Mouse (Mus musculus) cerebellum, postnatal 14 days (tissue): Measurements from ENCODE around the gene Kidins220.

Experiments
- DNase-seq, 2 experiments: peaks; one replicate each; pipeline ENCODE4 v3.0.0; 2021; ENCODE audit warnings: mixed read lengths in 2 of 2

The Kidins220 gene

DNA sequence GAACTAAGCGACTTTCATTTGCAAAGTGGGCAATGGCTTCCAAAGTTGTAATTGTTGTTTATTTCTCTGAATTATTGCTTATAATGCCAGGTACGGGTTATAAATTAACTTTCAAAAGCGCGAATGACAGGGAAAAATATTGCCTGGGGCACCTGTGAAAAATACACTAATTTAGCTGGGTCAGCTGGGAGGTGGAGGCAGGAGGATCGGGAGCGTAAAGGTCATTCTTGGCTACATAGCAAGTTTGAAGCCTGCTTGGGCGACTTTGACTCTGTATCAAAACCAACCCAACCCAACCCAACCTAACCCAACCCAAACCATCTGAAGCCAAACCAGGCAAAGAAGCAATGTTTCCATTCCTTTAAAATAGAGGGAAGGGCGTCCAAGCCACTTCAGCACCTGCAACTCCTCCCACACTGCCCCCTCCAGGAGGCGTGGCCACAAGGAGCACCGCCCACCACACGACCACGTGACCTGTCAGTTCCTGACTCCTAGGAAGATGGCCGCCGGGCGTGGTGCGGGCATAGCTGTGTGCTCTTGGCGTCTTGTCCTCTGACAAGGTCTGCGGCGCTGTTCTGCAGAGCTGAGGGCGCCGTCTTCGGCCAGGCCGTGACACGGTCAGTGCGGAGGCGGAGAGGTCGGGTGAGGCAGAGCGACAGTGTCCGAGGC, at the start of gene Kidins220:
Gene Kidins220, plus strand, starts transcription at position 480 of the 669 bp plus-strand sequence.
- peak; percentile 99 to 100 for DNase-seq

DNA sequence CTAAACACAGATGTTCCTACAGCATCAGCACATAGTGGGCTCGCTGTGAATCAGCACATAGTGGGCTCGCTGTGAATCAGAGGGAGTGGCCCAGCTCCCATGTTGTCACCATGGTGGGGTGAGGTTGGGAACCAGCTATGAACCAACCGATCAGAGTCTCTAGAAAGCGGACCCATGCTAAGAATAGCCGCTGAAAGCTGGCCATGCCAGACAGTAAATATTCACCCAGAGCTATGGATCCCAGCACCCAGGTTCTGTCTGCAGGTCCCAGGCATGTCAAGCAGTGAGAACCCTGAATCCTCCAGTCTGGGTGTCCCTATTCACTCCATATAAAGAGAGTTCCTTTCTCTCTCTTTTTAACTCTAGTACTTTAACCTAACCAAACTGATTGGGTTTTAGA, 49.4 kb upstream of the Kidins220 start:
- DNase-seq = no peak

DNA sequence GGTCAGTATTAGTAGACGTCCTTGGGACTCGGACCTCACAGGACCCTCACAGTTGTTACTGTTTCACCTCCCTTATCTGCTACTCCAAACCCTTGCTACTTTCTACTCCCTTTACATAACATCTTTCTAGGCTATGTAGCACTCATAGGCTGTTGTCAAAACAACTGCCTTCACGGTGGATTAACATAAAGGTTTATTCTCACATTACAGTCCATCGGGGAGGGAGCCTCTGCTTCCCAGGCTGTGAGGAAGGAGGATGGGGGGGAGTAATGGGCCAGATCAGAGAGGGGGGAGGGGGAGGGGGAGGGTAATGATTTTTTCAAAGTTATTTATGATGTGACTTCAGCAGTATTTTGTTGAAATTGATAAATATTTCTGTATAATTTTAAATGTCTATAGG, 49.0 kb upstream of the Kidins220 start:
- no peak for DNase-seq

DNA sequence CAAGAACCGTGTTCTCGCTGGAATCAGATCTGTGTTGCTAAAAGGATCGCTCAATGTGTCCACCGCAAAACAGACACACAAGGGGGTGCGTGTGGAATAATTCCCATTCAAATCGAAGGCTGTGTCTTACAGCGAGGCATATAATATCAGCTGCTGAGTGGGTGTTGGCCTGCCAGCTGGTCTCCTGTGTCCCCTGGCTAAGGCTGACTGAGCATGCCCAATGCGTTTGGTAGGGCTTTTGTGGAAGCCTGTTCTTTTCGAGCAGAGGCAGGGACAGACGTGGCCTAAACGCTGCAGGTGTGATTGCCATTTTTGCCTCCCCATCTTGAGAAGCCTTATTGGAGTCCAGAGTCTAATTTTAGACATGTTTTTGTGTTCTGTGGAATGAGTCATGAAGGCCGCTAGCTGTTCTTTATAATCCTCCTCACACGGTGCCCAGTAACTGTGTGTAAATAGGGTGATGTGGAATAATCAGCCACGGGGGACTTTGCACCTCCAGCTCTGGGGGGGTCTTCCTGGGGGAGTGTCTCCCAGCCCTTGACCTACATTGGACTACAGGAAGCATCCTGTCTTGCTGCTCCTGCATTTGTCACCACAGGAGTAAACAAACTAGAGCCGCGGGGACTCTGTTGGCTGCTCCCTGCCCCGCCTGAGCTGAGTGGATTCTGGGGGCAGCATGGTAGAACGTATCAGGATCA, 46.5 kb upstream of the Kidins220 start:
- DNase-seq = peak; percentile 65 to 75

DNA sequence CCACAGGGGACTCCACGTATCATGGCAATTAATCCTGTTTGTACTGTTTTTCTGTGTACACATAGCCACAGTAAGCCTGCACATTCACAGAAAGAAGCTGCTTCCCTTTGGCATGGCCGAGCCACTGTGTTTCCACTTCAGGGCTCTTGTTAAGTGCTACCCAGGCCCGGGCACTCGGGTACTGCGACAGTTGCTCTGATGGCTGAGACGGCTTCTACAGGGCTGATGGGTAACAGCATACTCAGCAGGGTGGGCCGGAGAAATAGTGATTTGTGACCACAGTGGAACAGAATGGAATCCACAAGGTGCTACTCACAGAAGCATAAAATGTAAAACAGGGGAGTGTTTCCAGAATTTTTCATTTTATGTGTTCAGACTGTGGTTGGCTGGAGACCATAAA, 45.7 kb upstream of the Kidins220 start:
- peak; percentile 58 to 67 for DNase-seq

DNA sequence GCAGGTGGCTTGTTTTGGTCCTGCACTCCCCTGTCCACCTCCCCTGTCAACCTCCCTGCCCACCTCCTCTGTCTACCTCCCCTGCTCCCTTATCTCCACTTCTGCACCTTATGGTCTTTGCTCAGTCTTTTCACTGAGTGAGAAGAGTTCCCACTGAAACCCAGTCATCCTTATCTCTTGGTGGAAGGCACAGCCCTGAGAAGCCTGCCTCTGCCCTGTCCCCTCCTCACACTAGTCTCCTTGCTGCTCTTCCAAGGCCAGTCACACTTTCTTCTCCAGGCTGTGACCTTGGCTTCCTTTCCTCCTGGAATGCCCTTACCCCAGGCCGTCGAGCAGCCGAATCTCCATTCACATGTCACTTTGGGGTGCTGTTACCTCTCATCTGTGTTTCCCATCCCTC, 44.0 kb upstream of the Kidins220 start:
- no peak for DNase-seq

DNA sequence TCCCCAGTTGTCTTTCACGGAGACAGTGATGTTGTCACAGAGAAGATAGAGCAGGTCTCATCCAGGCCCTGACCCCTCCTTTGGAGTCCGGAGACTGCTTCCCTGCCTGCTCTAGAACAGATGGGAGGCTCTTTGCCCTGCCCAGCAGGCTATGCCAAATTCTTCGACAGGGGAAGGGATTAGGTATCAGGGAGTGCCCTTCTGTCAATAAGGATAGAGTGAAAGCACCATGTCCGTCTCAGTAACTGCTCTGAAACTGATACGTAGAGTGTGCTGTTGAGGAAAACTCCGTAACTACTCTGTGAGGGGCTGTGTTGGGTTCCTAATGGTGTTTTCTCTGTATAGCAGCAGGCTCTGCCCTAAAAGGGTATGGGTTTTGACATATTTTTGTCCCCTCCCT, 42.6 kb upstream of the Kidins220 start:
- peak in 1 of 2 experiments; percentile 30 for DNase-seq

DNA sequence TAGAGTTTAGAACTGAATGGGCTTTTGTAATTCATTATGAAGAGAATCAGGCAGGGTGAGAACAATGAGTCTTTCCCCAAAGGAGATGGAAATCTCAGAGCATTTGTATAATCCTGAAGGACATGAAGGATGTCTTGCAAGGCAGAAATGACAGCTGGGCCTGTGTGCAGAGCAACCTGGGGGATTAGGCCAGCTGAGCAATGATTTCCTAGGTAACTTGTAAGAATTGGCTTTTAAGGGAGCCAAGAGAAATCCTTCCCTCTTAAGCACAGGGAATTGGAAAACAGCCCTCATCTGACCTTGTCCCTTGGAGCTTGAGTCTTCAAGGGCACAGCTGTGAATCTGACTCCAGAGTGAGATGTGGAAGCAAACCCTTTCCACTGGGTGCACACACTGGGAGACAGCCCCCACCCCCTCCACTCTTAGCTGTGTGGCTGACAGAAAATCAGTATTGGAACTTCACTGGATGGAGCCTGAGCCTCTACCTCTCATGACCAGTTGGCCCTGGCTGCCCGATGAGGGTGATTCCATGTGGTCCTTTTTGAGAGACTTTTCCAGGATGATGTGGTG, 41.4 kb upstream of the Kidins220 start:
- DNase-seq = no peak

DNA sequence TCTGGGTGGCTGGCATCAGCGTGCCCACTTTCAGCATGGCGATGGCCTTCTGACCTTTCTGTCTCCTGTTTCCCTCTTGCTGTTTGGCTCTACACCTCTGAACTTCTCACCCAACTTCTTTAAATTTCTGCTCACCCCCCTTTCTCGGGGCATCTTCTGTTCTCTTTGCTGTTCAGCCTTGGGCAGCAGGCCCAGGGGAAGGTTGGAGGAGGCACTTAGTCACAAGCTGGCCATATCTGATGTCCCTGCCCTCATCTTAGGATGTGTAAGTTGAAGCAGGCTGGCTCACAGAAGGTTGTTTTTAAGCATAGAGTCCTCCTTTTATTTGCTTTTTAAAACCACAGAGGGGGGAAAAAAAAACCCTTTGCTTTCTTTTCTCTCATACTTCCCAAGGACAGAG, 40.7 kb upstream of the Kidins220 start:
- DNase-seq = no peak

DNA sequence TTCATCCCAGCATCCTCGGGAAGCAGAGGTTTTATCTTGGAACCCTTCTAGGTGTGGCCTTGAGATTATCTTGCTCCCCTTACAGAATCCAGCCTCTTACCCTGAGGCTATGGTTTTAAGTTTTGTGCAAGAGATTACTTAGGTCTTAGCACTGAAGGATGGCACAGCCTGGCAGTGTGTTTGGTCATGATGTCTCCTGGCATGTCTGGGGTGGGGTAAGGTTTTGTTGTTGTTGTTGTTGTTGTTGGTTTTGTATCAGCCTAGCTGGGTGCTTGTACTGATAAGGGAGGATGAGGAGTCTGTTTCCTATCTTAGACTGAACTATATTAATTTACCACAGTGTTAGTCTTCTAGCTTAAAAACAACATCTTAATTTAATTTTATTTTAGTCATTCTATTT, 38.4 kb upstream of the Kidins220 start:
- no peak for DNase-seq

DNA sequence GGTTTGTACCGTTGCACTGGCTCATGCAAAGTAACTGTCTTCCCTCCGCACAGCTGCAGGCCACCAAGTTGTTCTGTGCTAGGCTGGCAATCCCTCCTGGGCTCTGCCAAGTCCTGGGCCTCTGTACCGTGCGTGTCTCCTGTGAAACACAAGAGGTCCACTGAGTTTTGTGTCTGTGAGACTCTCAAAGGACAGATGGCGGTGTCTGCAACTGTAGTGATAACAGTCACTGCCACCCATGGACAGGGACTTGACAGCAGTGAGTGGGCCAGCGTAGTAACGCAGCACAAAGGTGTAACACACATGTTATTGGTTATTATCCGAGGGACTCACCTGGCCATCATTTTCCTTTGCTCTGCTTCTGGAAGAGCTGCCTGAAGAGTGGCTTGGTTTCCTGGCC, 35.4 kb upstream of the Kidins220 start:
- no peak for DNase-seq

DNA sequence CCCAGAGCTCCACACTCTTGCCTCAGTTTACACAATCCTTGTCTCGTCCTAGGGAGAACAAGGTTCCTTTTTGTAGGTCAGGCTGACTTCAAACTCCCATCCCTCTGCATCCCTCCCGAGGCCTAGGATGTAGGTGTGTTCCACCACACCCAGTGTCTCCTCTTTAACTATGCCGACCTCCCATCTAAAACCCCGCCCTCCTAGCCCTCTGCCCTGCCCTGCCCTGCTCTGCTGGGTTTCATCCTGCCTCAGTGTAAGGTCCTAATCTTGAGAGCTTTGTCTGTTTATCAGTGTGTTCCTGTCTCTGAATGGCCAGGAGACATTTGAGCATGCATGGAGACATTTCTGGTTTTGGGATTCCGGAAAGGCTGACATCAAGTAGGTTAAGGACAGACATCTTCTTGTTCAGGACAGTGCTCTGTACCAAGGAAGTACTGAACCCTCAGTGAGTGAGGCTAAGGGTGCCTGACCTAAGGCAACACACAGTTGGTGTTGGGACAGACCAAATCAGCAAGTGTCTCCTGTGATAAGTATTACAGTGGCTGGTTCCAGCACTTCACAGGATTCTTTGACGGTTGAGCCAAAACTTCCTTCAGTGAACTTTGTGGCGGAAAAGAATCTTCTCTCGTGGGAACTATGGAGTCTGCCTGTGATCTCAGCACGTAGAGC, 32.0 kb upstream of the Kidins220 start:
- no peak for DNase-seq

DNA sequence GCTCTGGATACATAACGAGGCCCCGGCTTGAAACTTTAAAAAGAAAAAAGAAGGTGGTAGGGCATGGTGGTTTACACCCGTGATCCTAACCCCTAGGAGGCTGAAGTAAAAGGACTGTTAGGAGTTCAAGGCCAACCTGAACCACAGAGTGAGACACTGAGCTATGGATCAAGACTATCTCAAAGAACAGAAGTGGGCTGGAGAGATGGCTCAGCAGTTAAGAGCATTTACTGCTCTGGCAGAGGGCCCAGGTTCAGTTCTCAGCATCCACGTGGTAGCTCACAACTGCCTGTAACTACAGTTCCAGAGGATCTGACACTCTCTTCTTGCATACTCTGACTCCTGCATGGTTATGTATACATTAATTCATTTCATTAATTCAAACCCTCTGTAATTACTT, 31.3 kb upstream of the Kidins220 start:
- DNase-seq = no peak

DNA sequence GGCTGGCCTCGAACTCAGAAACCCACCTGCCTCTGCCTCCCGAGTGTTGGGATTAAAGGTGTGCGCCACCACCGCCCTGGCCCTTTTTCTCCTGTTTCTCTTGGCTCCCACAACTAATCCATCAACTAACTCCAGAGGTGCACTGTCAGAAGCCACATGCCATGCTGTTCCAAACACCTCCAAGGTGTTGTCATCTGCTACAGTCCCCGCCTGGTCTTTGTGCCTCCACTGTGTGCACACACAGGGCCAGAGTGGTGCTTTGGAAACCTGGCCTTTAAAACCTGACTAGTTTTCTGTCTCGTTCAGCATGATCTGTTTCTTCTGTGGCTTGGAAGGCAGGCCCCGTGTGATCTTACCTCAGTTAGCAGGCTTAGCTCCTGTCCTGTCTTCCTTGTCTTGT, 30.1 kb upstream of the Kidins220 start:
- DNase-seq = no peak

DNA sequence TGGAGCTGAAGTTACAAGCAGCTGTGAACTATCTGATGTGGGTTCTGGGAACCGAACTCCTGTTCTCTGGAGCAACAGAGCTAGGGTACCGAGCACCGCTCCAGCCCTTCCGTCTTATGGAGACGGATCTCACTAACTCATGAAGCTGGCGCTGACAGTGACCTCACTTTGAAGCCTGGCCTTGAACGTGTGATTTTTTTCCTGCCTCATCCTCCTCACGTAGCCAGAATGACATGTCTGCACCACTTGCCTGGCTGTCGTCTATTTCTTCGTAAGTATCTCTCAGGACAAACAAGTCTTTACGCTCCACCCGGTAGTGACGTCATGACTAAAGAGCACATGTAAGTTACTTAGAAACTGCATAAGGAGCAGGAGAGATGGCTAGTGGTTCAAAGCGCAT, 27.7 kb upstream of the Kidins220 start:
- no peak for DNase-seq

DNA sequence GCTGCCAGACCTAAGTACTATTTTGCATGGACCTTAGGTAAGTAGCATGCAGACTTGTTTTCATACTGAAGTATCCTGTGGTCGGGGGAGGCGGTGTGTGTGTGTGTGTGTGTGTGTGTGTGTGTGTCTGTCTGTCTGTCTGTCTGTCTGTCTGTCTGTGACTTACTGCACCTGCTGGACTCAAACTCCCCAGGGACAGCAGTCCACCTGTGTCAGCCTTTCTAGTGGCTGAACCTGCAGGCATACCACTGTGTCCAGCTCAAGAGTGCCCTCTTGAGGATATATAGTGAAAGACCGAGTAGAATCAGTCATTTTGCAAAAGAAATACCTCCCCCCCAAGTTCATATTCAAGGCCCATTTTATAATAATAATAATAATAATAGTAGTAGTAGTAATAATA, 26.4 kb upstream of the Kidins220 start:
- DNase-seq = peak; percentile 70 to 72

DNA sequence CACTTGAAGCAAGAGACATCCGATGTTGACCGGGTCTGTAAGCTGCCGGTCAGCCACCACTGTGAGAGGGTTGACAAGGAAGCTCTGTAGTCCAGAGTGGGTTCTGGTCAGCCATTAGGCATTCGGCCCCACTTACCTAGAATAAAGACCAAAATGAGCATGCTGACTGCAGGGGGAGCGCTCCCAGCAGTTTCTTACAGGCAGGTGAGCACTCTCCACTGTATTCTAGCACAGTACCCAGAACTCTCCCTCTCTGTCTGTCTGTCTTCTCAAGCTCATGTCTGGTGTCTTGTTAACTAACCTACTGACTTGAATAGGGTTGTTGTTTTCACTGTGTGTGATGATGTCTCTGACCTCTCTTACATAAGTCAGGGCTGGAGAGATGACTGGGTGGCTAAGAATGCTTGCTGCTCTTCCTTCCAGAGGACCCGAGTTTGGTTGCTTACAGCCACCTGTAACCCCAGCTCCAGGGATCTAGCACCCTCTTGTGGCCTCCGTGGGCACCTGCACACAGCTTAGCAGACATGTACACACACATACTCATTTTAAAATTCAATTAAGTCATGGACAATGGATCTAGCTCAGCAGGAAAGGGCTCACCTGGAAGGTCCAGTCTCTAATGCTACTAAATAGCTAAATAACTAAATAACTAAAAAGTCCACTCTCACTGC, 24.2 kb upstream of the Kidins220 start:
- no peak for DNase-seq

DNA sequence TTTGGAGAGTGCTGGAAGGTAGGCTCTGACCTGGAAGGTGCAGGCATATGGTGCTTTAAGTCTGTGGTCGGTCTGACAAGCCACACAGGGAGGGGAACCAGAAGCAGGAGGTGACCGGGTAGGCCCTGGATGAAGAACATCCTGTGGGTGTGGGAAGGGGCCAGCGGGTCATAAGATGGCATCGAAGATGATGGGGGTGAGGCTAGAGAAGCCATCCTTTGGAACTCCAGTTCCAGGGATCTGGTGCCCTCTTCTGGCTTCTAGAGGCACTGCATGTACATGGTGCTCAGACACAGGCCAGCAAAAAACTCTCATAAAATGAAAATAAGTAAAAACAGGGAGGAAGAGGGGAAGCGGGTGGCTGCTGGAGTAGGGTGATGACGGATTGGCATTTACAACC, 22.6 kb upstream of the Kidins220 start:
- DNase-seq = peak; percentile 82 to 88

DNA sequence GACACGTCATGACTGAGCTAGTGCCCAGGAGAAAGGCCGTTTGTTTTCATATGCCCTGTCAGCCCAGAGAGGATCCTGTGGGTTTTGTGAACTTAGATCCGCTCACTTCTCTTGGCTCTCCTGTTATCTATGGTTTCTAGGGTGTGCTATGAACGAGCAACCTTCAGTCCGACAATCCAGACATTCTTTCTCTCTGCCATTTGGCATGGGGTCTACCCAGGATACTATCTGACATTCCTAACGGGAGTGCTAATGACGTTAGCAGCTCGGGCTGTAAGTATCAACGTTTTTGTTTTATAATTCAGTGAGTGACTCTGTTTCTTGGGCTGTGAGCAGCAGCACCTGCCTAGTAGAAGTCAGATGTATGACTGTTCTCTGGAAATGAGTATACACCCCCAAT, 19.6 kb upstream of the Kidins220 start:
- DNase-seq = no peak

DNA sequence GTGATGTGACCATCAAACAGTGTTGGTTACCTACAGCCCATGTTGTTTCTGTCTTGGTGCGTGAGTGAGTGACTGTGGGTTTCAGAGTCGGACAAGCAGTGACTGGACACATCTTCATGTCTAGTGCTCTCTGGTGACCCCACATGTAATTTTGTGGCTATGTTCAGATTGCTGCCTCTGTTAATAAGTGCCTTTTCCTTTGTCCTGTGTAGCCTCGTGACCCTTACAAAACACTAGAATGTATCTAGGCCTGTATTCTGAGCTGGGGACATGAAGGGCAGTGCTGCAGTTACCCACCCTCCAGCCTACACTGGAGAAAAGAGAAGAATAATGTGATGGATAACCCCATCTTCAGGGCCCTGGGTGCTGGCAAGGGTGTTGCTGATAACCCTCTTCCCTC, 16.2 kb upstream of the Kidins220 start:
- DNase-seq = no peak

DNA sequence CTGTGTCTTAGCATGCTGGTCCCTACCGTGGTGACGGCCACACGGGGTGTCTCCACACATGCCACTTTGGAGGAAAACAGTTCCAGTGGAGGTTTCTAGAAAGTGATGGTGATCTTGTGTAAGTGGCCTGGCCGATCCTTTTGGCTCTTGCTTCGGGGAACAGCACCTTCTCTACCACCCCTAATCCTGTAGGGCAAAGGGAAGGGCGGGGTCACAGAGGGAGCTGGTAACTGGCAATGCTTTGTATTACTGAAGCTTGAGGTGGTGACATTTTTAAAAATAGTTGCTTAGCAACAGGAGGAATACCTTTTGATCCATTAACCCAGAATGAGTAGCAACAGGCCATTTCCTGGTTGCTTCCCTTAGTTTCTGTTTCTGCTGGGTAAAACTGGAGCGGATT, 12.9 kb upstream of the Kidins220 start:
- no peak for DNase-seq

DNA sequence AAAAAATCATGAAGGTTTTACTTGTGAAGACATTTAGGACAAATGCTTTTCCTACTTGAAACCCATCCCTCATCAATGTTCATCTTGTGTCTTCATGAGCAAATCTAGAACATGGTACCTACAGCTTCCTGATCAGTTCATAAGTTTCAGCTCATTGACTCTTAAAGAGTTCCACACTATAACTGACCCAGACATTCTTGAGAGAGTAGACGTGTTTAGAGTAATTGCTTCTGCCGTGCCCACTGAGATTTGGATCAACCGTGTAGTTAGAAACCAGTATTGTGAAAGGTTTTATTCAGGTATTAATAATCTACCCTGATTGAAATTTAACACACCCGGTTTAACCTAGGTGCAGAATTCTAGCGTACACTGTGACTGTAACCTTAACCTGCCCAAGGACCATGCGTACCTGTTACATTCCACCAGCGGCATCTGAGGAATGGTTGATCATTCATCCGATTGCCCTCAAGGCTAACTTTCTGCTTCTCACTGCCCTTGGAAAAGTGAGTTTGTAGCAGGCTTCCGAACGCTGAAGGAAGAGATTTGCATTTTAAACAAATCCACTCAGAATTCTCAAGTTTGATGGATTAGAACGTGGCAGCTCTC, 12.3 kb upstream of the Kidins220 start:
- DNase-seq = no peak
